Mouse (Mus musculus): ENCODE data around the gene Utp3. TPM values are rescaled to one million over a fixed set of nuclear protein-coding genes. Genes with fewer than 3 reads are reported as not detected.

Utp3 gene
- 39.4 and 40.8 TPM in 2 replicates for polyA plus RNA-seq (2012; rRNA removed)

DNA sequence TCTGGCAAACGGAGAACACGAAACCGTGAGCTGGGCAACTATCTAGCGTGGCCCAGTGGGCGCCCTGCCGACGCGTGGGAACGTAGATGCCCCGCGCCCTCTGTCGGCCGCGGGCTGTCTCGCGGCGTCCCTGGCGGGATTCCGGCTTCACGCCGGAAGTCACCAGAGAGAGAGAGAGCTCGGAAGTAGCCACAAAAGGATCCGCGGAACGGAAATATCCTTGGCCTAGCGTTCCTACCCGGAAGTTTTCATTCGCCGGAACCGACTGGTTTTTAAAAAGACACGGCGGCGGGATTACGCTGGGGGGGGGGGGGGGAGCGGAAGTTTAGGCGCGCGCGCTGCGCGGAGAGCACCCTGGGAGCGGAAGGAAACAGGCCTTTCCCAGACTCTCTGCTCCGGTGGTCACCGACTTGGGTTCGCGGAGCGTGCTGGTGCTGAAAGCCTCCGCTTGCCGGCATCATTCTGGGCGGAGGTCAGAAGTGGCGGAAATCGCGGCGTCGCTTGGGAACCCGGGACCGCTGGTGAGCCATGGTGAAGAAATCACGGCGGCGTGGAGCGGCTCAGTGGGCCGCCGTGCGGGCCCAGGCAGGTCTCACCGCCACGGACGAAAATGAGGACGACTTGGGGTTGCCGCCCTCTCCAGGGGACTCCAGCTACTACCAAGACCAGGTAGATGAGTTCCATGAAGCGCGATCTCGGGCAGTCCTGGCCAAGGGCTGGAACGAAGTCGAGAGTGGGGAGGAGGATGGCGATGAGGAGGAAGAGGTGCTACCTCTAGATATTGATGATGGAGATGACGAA lies at the start of gene Utp3:
Gene Utp3 (plus strand): TSS at position 377 of the 801 bp plus-strand sequence.

GRCm38 (mm10) chr5:88527657-88528056 lies 26.6 kb upstream of the Utp3 start, which contains the start of gene Jchain:
TSS of gene Jchain (minus strand) at chr5:88527891.

GRCm38 (mm10) chr5:88564501-88565147 lies 10.4 kb downstream of the Utp3 start, which contains the start of gene Rufy3:
TSS of gene Rufy3 (plus strand) at chr5:88565040.

Other genes with a start within 250 kb of the Utp3 start
- not detected in 2 replicates for gene Prol1, start 237.2 kb upstream of the Utp3 start, polyA plus RNA-seq (2012; rRNA removed)
- not detected in 2 replicates for gene Amtn, start 178.4 kb upstream of the Utp3 start, polyA plus RNA-seq (2012; rRNA removed)
- gene Ambn, start 98.5 kb upstream of the Utp3 start, polyA plus RNA-seq (2012; rRNA removed): 0.19 and 0.22 TPM in 2 replicates
- gene Enam, start 66.5 kb upstream of the Utp3 start, polyA plus RNA-seq (2012; rRNA removed): not detected in 2 replicates
- 0.75 and 1.1 TPM in 2 replicates for gene Jchain, start 26.6 kb upstream of the Utp3 start, polyA plus RNA-seq (2012; rRNA removed)
- 131 and 141 TPM in 2 replicates for gene Rufy3, start 10.6 kb downstream of the Utp3 start, polyA plus RNA-seq (2012; rRNA removed)
- 65.1 and 76.9 TPM in 2 replicates for gene Grsf1, start 121.7 kb downstream of the Utp3 start, polyA plus RNA-seq (2012; rRNA removed)
- 13.4 and 16.0 TPM in 2 replicates for gene Mob1b, start 166.4 kb downstream of the Utp3 start, polyA plus RNA-seq (2012; rRNA removed)
- gene Dck, start 210.5 kb downstream of the Utp3 start, polyA plus RNA-seq (2012; rRNA removed): 37.3 and 48.4 TPM in 2 replicates